Mouse (Mus musculus): ENCODE results near the gene Rnft2. TPM values are rescaled to one million over a fixed set of nuclear protein-coding genes. Genes with fewer than 3 reads are reported as not detected.

Gene Rnft2
- polyA plus RNA-seq, 1 experiment from 2014 or later: 4.9 TPM

Other genes with a start within 250 kb of the Rnft2 start
- gene Tesc, start 217.4 kb downstream of the Rnft2 start, polyA plus RNA-seq (2016; fragmentation: Nextera tagmentation; extraction: Ambion mirVana): 0.52 and 0.92 TPM in 2 replicates
- 32.7 and 33.8 TPM in 2 replicates for gene Fbxw8, start 89.7 kb downstream of the Rnft2 start, polyA plus RNA-seq (2016; fragmentation: Nextera tagmentation; extraction: Ambion mirVana)
- 0.04 and 0.09 TPM in 2 replicates for gene Hrk, start 80.5 kb downstream of the Rnft2 start, polyA plus RNA-seq (2016; fragmentation: Nextera tagmentation; extraction: Ambion mirVana)
- 11.1 and 12.1 TPM in 2 replicates for gene 2410131K14Rik, start 111 bp upstream of the Rnft2 start, polyA plus RNA-seq (2016; fragmentation: Nextera tagmentation; extraction: Ambion mirVana)